Mouse (Mus musculus) brain, adult 10 weeks (tissue): ENCODE measurements around the gene Ncaph2. TPM values are rescaled to one million over a fixed set of nuclear protein-coding genes. Genes with fewer than 3 reads are reported as not detected.

Source experiments
- polyA plus RNA-seq: library from polyadenylated mRNA; stranded (reverse); fragments of 350-450 nt; fragmentation: Illumina TruSeq; extraction: RNeasy Lipid Tissue Mini Kit (QIAGEN cat#74804); gene quantifications from one replicate; pipeline ENCODE4 v1.2.3, GENCODE M21; 2015; ENCODE audit warnings: low read depth, low replicate concordance

Gene Ncaph2
- 80.4 TPM for polyA plus RNA-seq

GRCm38 (mm10) chr15:89355241-89356187 lies at the start of gene Ncaph2, which contains the start of gene Lmf2:
Gene Ncaph2 (plus strand): TSS chr15:89355719.
Gene Lmf2 (minus strand): TSS chr15:89355659.

GRCm38 (mm10) chr15:89315190-89315731 lies 40.3 kb upstream of the Ncaph2 start, which contains the start of gene Sbf1:
Gene Sbf1 (minus strand): TSS chr15:89315311.

DNA sequence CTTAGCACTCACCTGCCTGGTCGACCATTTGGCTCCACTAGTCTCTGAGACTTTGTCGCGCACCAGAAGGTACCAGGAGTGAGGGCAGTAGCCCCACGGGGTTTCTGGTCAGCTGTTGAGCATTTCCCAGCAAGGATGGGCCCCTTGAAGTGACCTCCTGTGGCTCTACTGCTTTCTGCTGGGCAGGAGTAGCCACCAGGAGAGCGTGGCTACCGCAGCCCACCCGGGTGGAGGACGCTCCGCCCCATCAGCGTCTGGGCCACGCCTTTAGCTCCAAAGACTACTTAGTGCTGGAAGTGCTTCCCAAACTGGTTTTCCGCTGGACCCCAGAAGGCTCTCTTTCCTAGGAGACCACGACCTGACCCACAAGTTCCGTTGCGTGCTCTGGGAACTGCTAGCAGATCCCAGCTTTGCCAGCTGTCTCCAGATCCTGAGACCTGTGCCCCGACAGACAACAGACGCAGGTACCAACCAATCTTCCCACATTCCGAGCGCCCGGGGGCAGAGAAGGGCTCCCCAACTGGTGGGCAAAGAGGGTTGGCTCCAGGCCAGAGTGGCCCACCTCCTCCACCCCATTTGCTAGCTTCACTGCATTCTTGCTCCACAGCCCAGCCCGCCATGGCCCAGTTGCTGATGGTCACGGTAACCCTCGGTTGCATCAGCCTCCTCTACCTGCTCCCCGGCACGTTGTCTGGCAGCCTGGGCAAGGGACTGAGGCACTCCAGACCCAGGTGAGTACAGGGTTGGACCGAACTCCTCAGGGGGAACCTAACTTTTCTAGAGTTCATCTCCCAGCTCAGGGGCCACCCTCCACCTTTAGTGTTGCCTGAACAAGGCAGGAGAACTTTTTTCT lies 32.6 kb upstream of the Ncaph2 start, which contains the start of gene Adm2:
TSS of gene Adm2 (plus strand) at position 51 of the 853 bp plus-strand sequence.

DNA sequence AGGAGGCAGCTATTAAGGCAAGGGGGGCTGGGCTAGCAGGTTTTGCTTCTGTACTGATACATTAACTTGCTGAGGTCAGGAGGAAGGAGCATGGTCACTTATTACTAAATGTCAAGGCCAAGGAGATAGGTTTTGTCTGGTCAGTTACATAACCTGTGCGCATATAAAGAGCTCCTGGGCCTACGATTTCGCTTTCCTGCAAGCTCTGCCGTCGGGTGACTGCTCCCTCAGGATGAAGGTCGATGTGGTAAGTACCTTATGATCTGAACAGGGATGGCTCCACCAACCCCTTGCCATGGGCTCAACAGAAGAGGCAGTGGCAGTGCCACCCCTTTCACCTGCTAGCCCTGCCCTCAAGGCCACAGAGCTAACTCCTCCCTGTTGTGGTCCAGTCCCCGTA lies 21.2 kb upstream of the Ncaph2 start, which contains the start of gene Miox:
TSS of gene Miox (plus strand) at position 128 of the 400 bp plus-strand sequence.

GRCm38 (mm10) chr15:89373762-89374248 lies 18.3 kb downstream of the Ncaph2 start, which contains the start of gene Sco2:
Gene Sco2 (minus strand): TSS chr15:89373846.

GRCm38 (mm10) chr15:89376957-89377356 lies 21.4 kb downstream of the Ncaph2 start, which contains the start of gene Tymp:
Gene Tymp (minus strand): TSS chr15:89377039.

DNA sequence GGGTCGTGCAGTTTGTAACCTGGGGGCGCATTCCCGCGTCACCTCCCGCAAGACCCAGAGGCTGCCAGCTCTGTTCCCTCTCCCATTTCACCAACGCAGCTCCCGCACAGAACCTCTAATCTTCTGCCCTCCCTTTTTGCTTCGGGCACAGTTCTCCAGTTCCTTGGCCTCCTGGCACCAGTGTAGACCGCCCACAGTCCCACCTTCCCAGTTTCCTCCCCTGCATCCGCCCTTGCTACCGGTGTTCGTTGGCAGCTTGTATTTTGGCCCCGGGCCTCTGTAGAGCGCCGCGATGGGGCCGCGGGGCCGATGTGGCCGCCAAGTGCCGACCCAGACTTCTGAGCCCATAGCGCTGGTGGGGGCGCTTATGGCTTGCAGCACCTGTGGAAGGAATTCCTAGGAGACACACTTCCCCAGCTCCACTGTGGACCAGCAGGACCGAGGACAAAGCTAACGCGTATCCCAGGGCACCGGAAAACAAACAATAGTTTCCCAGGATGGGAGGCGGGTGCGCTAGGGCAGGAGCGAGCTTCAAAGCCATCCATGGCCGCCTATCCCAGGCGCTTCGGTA lies 23.4 kb downstream of the Ncaph2 start, which contains the start of gene Odf3b:
TSS of gene Odf3b (minus strand) at position 452 of the 571 bp plus-strand sequence.

GRCm38 (mm10) chr15:89384617-89385016 lies 29.1 kb downstream of the Ncaph2 start, which contains the start of gene Klhdc7b:
Gene Klhdc7b (plus strand): TSS chr15:89384917.

DNA sequence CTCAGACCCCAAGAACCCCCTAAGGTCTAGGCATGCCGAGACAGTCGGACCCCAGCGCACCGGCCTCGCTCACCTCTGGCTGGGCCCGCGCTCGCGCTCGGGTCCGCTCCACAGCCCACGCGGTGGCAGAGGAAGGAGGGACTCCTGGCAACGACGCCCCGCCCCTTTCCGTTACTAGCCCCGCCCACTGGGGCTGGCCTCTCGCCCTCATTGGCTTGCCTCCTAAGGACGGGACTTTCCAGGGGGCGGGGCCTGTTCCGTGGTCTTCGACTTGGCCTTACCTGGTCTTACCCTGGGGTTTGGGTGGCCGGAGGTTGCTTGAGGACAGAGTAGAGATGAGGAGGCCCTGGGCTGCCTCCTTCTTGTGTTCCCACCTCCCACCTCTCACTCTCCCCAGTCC lies 54.6 kb downstream of the Ncaph2 start, which contains the start of gene Syce3:
TSS of gene Syce3 (minus strand) at position 386 of the 400 bp plus-strand sequence.

Other genes with a start within 250 kb of the Ncaph2 start
- gene Tubgcp6, start 232.6 kb upstream of the Ncaph2 start, polyA plus RNA-seq = 19.0 TPM
- 12.4 TPM for gene Hdac10, start 227.0 kb upstream of the Ncaph2 start, polyA plus RNA-seq
- gene Mapk12, start 215.0 kb upstream of the Ncaph2 start, polyA plus RNA-seq = 12.5 TPM
- 51.9 TPM for gene Mapk11, start 206.1 kb upstream of the Ncaph2 start, polyA plus RNA-seq
- 36.2 TPM for gene Plxnb2, start 174.9 kb upstream of the Ncaph2 start, polyA plus RNA-seq
- gene Dennd6b, start 159.2 kb upstream of the Ncaph2 start, polyA plus RNA-seq = 51.1 TPM
- gene Ppp6r2, start 144.2 kb upstream of the Ncaph2 start, polyA plus RNA-seq = 78.9 TPM
- gene Sbf1, start 40.4 kb upstream of the Ncaph2 start, polyA plus RNA-seq = 124 TPM
- not detected for gene Adm2, start 33.0 kb upstream of the Ncaph2 start, polyA plus RNA-seq
- gene Miox, start 21.3 kb upstream of the Ncaph2 start, polyA plus RNA-seq = not detected
- 11.3 TPM for gene Lmf2, start 60 bp upstream of the Ncaph2 start, polyA plus RNA-seq
- 29.7 TPM for gene Sco2, start 18.1 kb downstream of the Ncaph2 start, polyA plus RNA-seq
- 1.7 TPM for gene Tymp, start 21.3 kb downstream of the Ncaph2 start, polyA plus RNA-seq
- gene Odf3b, start 23.6 kb downstream of the Ncaph2 start, polyA plus RNA-seq = 5.0 TPM
- gene Klhdc7b, start 29.2 kb downstream of the Ncaph2 start, polyA plus RNA-seq = 0.46 TPM
- not detected for gene Syce3, start 54.8 kb downstream of the Ncaph2 start, polyA plus RNA-seq
- gene Cpt1b, start 70.1 kb downstream of the Ncaph2 start, polyA plus RNA-seq = 1.5 TPM
- gene C730034F03Rik, start 73.9 kb downstream of the Ncaph2 start, polyA plus RNA-seq = 3.3 TPM
- not detected for gene Gm44502, start 74.0 kb downstream of the Ncaph2 start, polyA plus RNA-seq
- 58.1 TPM for gene Chkb, start 74.2 kb downstream of the Ncaph2 start, polyA plus RNA-seq
- 128 TPM for gene Mapk8ip2, start 98.2 kb downstream of the Ncaph2 start, polyA plus RNA-seq
- 28.4 TPM for gene Arsa, start 121.7 kb downstream of the Ncaph2 start, polyA plus RNA-seq
- gene Shank3, start 143.9 kb downstream of the Ncaph2 start, polyA plus RNA-seq = 87.4 TPM
- gene Acr, start 212.6 kb downstream of the Ncaph2 start, polyA plus RNA-seq = 1.0 TPM
- 51.8 TPM for gene Rabl2, start 236.2 kb downstream of the Ncaph2 start, polyA plus RNA-seq